Mouse (Mus musculus): Measurements from ENCODE around the gene Tmem170b.
"Not testable (repeated sequence)": the region's sequence is repeated elsewhere in the genome, so short reads cannot be mapped to it uniquely, and the experiment has no call there.

Gene Tmem170b

GRCm38 (mm10) chr13:41670386-41671130 lies 64.9 kb downstream of the Tmem170b start:
- no peak for DNase-seq (ENCODE audit: low spot score)

GRCm38 (mm10) chr13:41671136-41671705 lies 65.5 kb downstream of the Tmem170b start:
- DNase-seq (ENCODE audit: low spot score): no peak

- DNase-seq (ENCODE audit: low spot score): not testable (repeated sequence)
These were observed 67.2 kb downstream of the Tmem170b start for GRCm38 (mm10) chr13:41672904-41673303.

- DNase-seq (ENCODE audit: low spot score): no peak
These were observed 67.8 kb downstream of the Tmem170b start for GRCm38 (mm10) chr13:41673541-41673940.

- DNase-seq (ENCODE audit: low spot score): not testable (repeated sequence)
These were observed 68.9 kb downstream of the Tmem170b start for GRCm38 (mm10) chr13:41674608-41675007.

- DNase-seq (ENCODE audit: low spot score): no peak
These were observed 69.8 kb downstream of the Tmem170b start for GRCm38 (mm10) chr13:41675498-41675897.

GRCm38 (mm10) chr13:41675966-41676835 lies 70.5 kb downstream of the Tmem170b start:
- no peak for DNase-seq (ENCODE audit: low spot score)

GRCm38 (mm10) chr13:41676836-41677186 lies 71.1 kb downstream of the Tmem170b start:
- no peak for DNase-seq (ENCODE audit: low spot score)

- no peak for DNase-seq (ENCODE audit: low spot score)
These were observed 75.3 kb downstream of the Tmem170b start for GRCm38 (mm10) chr13:41680854-41681549.

- no peak for DNase-seq (ENCODE audit: low spot score)
These were observed 76.8 kb downstream of the Tmem170b start for GRCm38 (mm10) chr13:41682341-41683119.

- no peak for DNase-seq (ENCODE audit: low spot score)
These were observed 77.8 kb downstream of the Tmem170b start for GRCm38 (mm10) chr13:41683356-41684012.

- DNase-seq (ENCODE audit: low spot score): no peak
These were observed 79.8 kb downstream of the Tmem170b start for GRCm38 (mm10) chr13:41685499-41685898.

GRCm38 (mm10) chr13:41689055-41689454 lies 83.3 kb downstream of the Tmem170b start:
- no peak for DNase-seq (ENCODE audit: low spot score)

- DNase-seq (ENCODE audit: low spot score): no peak
These were observed 83.9 kb downstream of the Tmem170b start for GRCm38 (mm10) chr13:41689598-41690045.
